Mouse (Mus musculus): Measurements from ENCODE around the gene Olfr979. TPM values are rescaled to one million over a fixed set of nuclear protein-coding genes. Genes with fewer than 3 reads are reported as not detected.
"Not testable (repeated sequence)": the region's sequence is repeated elsewhere in the genome, so short reads cannot be mapped to it uniquely, and the experiment has no call there.

Gene Olfr979
- polyA plus RNA-seq (2012; rRNA removed), result not detected in 2 replicates

DNA sequence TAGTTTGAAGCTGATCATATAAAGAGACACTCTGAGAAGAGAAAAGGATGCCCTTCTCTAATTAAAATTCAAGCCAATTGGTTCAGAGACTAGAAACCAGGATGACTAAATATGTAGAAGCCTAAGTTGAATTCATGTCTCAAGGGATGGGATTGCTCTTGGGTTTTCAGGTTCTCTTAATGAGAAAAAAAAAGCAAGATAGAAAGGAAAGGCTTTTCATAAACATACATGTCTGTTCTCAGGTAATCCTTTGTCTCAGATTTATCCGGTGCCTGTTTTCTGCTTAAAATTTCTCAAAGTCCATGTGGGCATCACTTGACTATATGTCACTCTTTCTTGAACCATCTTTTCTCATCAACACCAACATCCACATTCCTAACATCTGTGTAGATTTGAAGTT is at the start of gene Olfr979:
Olfr979 (minus strand) TSS at position 101 of the 400 bp plus-strand sequence.
- no peak for DNase-seq (ENCODE audit: extremely low spot score in 1 of 2, low spot score in 1 of 2)

DNA sequence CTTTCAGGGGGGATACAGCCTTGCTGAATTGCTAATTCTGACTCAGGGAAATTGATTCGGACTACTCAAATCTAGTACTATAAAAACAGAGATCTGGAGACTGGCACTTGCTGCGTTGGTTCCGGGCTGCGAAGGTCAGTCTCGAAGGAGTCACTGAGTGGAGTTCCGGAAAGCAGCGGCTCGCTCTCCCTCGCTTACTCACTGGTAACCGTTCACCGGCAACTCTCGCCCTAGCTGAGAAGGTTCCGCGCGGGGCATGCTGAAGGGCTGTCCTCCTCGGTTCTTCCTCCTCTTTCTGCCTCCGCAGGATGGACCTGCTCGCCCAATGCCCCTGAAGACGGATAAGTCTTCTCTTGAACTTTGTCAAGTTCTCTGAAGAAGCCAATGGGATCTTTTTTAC is 46.9 kb upstream of the Olfr979 start:
- no peak for DNase-seq (ENCODE audit: extremely low spot score in 1 of 2, low spot score in 1 of 2)

DNA sequence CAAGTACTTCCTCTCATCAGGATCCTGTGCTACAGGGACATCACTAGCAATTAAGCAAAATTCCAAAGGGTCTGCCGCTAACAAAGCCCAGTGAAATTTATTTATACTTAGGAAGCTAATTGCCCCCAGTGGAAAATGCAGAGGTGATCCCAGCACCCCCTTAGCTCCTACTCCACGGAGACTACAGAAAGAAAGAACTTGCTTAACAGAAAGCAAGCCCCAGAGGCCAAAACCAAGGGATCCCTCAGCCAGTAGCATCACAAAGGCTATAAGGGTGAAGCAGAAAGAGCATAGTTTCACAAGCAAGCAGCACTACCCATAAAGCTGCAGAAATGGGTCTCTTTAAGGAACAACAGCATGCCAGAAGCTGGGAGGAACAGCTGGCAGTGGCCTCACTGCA is 17.9 kb upstream of the Olfr979 start, which contains the start of gene Olfr981:
Olfr981 (plus strand) TSS at position 301 of the 400 bp plus-strand sequence.
- DNase-seq (ENCODE audit: extremely low spot score in 1 of 2, low spot score in 1 of 2), result no peak

DNA sequence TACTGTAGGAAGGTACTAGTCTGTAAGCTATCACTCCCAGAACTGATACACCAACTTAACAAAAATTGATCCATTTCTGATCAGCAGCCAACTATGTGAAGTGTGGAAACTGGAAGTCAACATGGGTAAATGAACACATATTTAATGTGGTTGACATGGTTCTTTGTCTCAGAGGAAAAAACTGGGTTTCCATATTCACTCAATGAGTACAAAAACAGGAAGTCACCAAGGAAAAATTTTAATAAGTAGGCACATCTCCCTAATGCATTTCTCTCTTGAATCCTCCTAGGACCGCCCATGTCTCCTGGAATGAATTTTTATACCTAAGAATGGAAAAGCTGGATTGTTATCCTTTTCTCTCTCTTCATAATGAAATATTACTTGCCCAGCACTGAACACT is 6.2 kb upstream of the Olfr979 start, which contains the start of gene Olfr980:
Olfr980 (minus strand) TSS at position 101 of the 400 bp plus-strand sequence.
- DNase-seq (ENCODE audit: extremely low spot score in 1 of 2, low spot score in 1 of 2), result no peak

- no peak for DNase-seq (ENCODE audit: extremely low spot score in 1 of 2, low spot score in 1 of 2)
Measured at GRCm38 (mm10) chr9:39991813-39992212, 11.5 kb downstream of the Olfr979 start, which contains the start of gene Olfr978. TSS of gene Olfr978 (plus strand) at chr9:39992113.

GRCm38 (mm10) chr9:39976581-39977145 is 26.6 kb downstream of the Olfr979 start:
- not testable (repeated sequence) for DNase-seq (ENCODE audit: extremely low spot score in 1 of 2, low spot score in 1 of 2)

- not testable (repeated sequence) for DNase-seq (ENCODE audit: extremely low spot score in 1 of 2, low spot score in 1 of 2)
Measured at GRCm38 (mm10) chr9:39961033-39961432, 42.2 kb downstream of the Olfr979 start, which contains the start of gene Olfr976. TSS of gene Olfr976 (minus strand) at chr9:39961133.

- DNase-seq (ENCODE audit: extremely low spot score in 1 of 2, low spot score in 1 of 2), result no peak
Measured at GRCm38 (mm10) chr9:39951946-39952345, 51.3 kb downstream of the Olfr979 start, which contains the start of gene Olfr975. TSS of gene Olfr975 (minus strand) at chr9:39952046.

Other genes with a start within 250 kb of the Olfr979 start
- not detected in 2 replicates for gene Olfr968, start 220.2 kb downstream of the Olfr979 start, polyA plus RNA-seq (2012; rRNA removed)
- gene Olfr969, start 212.5 kb downstream of the Olfr979 start, polyA plus RNA-seq (2012; rRNA removed), result not detected in 2 replicates
- not detected in 2 replicates for gene Olfr970, start 194.6 kb downstream of the Olfr979 start, polyA plus RNA-seq (2012; rRNA removed)
- gene Olfr971, start 166.6 kb downstream of the Olfr979 start, polyA plus RNA-seq (2012; rRNA removed), result not detected in 2 replicates
- 0.06 TPM in 1 of 2 replicates, not detected in the other for gene Olfr972, start 137.0 kb downstream of the Olfr979 start, polyA plus RNA-seq (2012; rRNA removed)
- gene Olfr229, start 96.1 kb downstream of the Olfr979 start, polyA plus RNA-seq (2012; rRNA removed), result not detected in 2 replicates
- gene Olfr974, start 66.0 kb downstream of the Olfr979 start, polyA plus RNA-seq (2012; rRNA removed), result not detected in 2 replicates
- 0.02 TPM in 1 of 2 replicates, not detected in the other for gene Olfr975, start 51.4 kb downstream of the Olfr979 start, polyA plus RNA-seq (2012; rRNA removed)
- not detected in 2 replicates for gene Olfr976, start 42.3 kb downstream of the Olfr979 start, polyA plus RNA-seq (2012; rRNA removed)
- gene Olfr978, start 11.4 kb downstream of the Olfr979 start, polyA plus RNA-seq (2012; rRNA removed), result not detected in 2 replicates
- not detected in 2 replicates for gene Olfr980, start 6.1 kb upstream of the Olfr979 start, polyA plus RNA-seq (2012; rRNA removed)
- gene Olfr981, start 18.0 kb upstream of the Olfr979 start, polyA plus RNA-seq (2012; rRNA removed), result 0.04 and 0.11 TPM in 2 replicates
- not detected in 2 replicates for gene Olfr982, start 70.4 kb upstream of the Olfr979 start, polyA plus RNA-seq (2012; rRNA removed)
- not detected in 2 replicates for gene Olfr983, start 90.1 kb upstream of the Olfr979 start, polyA plus RNA-seq (2012; rRNA removed)
- gene Olfr984, start 110.7 kb upstream of the Olfr979 start, polyA plus RNA-seq (2012; rRNA removed), result not detected in 2 replicates
- gene Olfr985, start 126.7 kb upstream of the Olfr979 start, polyA plus RNA-seq (2012; rRNA removed), result 0.08 TPM in 1 of 2 replicates, not detected in the other
- gene Tmem225, start 144.7 kb upstream of the Olfr979 start, polyA plus RNA-seq (2012; rRNA removed), result not detected in 2 replicates
- not detected in 2 replicates for gene Olfr986, start 177.5 kb upstream of the Olfr979 start, polyA plus RNA-seq (2012; rRNA removed)
- 3.7 and 4.1 TPM in 2 replicates for gene Zfp202, start 188.9 kb upstream of the Olfr979 start, polyA plus RNA-seq (2012; rRNA removed)